Mouse (Mus musculus): Measurements from ENCODE around the gene Apol7b.

DNA sequence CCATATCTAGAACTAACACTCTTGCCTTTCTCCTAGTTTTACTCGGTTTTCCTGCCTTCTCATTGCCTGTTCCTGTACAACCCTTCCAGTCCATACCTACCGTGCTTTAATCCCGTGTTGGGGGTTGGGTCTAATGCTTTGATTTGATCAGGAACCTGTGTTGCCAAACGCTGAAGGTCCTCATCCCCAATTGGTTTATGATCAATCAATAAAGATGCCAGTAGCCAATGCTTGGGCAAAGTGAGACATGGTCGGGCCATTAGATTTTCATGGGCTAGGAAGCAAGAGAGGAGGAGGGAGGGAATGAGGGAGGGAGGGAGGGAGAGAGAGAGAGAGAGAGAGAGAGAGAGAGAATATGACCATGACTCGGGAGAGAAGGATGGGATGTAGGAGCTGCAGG, 65.8 kb downstream of the Apol7b start:
- TF ChIP-seq CTCF (IDR thresholded peaks at IDR 0.05) (no peak), EP300 (IDR thresholded peaks at IDR 0.05) (no peak)
